Mouse (Mus musculus) hematopoietic multipotent progenitor cell, adult 10-12 weeks (in vitro differentiated cells): ENCODE measurements around the gene Arg1. TPM values are rescaled to one million over a fixed set of nuclear protein-coding genes. Genes with fewer than 3 reads are reported as not detected.

Experiments used
- polyA plus RNA-seq: library from polyadenylated mRNA; stranded (reverse); fragments of >175 nt; gene quantifications from 2 replicates; pipeline ENCODE4 v1.2.3, GENCODE M21; 2012; ENCODE audit warnings: low replicate concordance

Arg1 gene
- polyA plus RNA-seq, result 0.54 and 1.0 TPM in 2 replicates

GRCm38 (mm10) chr10:24926962-24927720 is at the start of gene Arg1:
Gene Arg1, minus strand, starts transcription at chr10:24927484.

GRCm38 (mm10) chr10:24869760-24870290 is 57.5 kb downstream of the Arg1 start, which contains the start of gene Med23:
Gene Med23, plus strand, starts transcription at chr10:24869986.

Other genes with a start within 250 kb of the Arg1 start
- 5.6 and 13.2 TPM in 2 replicates for gene Enpp1, start 215.3 kb downstream of the Arg1 start, polyA plus RNA-seq
- 0.19 TPM in 1 of 2 replicates, not detected in the other for gene Enpp3, start 84.7 kb downstream of the Arg1 start, polyA plus RNA-seq
- gene Med23, start 57.5 kb downstream of the Arg1 start, polyA plus RNA-seq, result 2.2 and 10.8 TPM in 2 replicates